Mouse (Mus musculus) testis, adult 2 months (tissue): ENCODE data around the gene Ammecr1.

ENCODE experiments used
- CTCF ChIP-seq: fragments of 200-500 bp; IDR thresholded peaks from 2 replicates; pipeline ENCODE4 v1.5.1; 2012; ENCODE audit warnings: low read depth, mild to moderate bottlenecking, inconsistent platforms, low read length, moderate library complexity; ENCODE audit not compliant: control insufficient read depth, insufficient read depth, insufficient replicate concordance
- POLR2A ChIP-seq: fragments of 200-500 bp; IDR thresholded peaks from 2 replicates; pipeline ENCODE4 v1.6.1; 2012; ENCODE audit warnings: low read depth, mild to moderate bottlenecking, inconsistent platforms, low read length, moderate library complexity; ENCODE audit not compliant: control insufficient read depth

- TF ChIP-seq POLR2A (no peak), CTCF (no peak)
Measured at GRCm38 (mm10) chrX:142828184-142828908, 138.2 kb downstream of the Ammecr1 start.
